Mouse (Mus musculus): ENCODE measurements around the gene Tcl1b1.
"Not testable (repeated sequence)": the region's sequence is repeated elsewhere in the genome, so short reads cannot be mapped to it uniquely, and the experiment has no call there.

DNA sequence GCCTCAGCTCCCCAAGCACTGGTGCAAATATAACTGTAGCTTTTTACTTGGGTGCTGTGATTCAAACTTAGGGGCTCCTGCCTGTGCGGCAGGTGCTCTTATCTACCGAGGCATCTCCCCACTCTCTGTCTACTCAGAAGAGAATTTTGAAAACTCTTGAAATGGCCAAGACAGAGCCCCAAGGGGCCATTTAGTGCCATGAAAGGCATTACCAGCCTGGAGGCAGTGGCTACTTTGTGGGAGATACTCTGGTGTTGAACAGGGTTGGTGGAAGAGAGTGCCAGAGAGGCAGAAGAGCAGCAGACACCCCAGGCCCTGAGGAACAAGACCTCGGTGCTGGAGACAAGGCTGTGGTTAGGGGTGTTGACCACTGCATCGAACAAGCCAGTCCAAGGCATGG lies 24.7 kb upstream of the Tcl1b1 start:
- TF ChIP-seq CTCF (IDR thresholded peaks at IDR 0.05; ENCODE audit: borderline replicate concordance, insufficient read depth, low read depth, low read length); POLR2A (IDR thresholded peaks at IDR 0.05; ENCODE audit: borderline replicate concordance, insufficient read depth, low read length): not testable (repeated sequence)
